In genomic region chr3:52676886-52677670, GRCm38 (mm10) we compare ENCODE assay signal across 12 mouse cellular contexts.
A peak's percentile ranks its signal among the peaks of the same experiment; 100 is the strongest.
DNase-seq lines count a peak whose midpoint lies in the region; ATAC-seq and TF ChIP-seq lines count a peak whose summit lies in the region.
"Had no signal": no experiment of that assay in that cellular context is flagged by ENCODE, and none has a peak within 500 bp of the region (broad histone marks: within the 10 kb centered on the region; RNA-seq: fewer than 3 reads in every experiment).

No protein-coding gene starts in this region.

- H3K4me1 ChIP-seq in kidney, embryonic 14.5 days (ENCODE audit: control insufficient read depth, insufficient read depth, low read length) = no peaks in the 10 kb centered on the region

- no peak for ATAC-seq in kidney, embryonic 14.5 days (ENCODE audit: low FRiP score, low TSS enrichment)

- no peaks in the 10 kb centered on the region for H3K27me3 ChIP-seq in kidney, embryonic 14.5 days (ENCODE audit: control insufficient read depth, insufficient read depth, low read length)
- H3K27me3 ChIP-seq in C2C12 (ENCODE audit: control insufficient read depth, insufficient read depth, insufficient read length) = no peaks in the 10 kb centered on the region

- no peak overlapping the region for H3ac ChIP-seq in C2C12 (ENCODE audit: control insufficient read depth, insufficient read length, low read depth)

- peak; percentile 17 to 21 for DNase-seq in kidney, adult 8-10 months
- DNase-seq in T-cell, adult 2 months (ENCODE audit: low spot score) = peak; percentile 28
- DNase-seq in lung, postnatal 10 days = peak; percentile 71
- DNase-seq in cerebellum, adult 9-11 months = no peak
- DNase-seq in spleen, postnatal 14 days (ENCODE audit: low spot score in 2 of 2) = no peak
- no peak for DNase-seq in cerebellum, postnatal 14 days
- DNase-seq: cerebellum, postnatal 25 days; heart, postnatal 36 days; retina, postnatal 1 day; thymus, postnatal 25 days had no signal

- H3K79me3 ChIP-seq in C2C12 (ENCODE audit: low read depth) = no peaks in the 10 kb centered on the region

- H3K9me3 ChIP-seq in kidney, embryonic 14.5 days (ENCODE audit: control insufficient read depth, low read length) = no peaks in the 10 kb centered on the region; the same call in 1 of the 2 replicates

- H3K36me3 ChIP-seq in kidney, embryonic 14.5 days (ENCODE audit: control insufficient read depth, insufficient read depth, low read length) = no peaks in the 10 kb centered on the region
- H3K36me3 ChIP-seq in C2C12 (ENCODE audit: control insufficient read depth, insufficient read depth) = no peaks in the 10 kb centered on the region

- H3K4me2 ChIP-seq in kidney, embryonic 14.5 days (replicated peaks; ENCODE audit: low read depth, low read length) = no peak overlapping the region

- no peak overlapping the region for H3K27ac ChIP-seq in kidney, embryonic 14.5 days (ENCODE audit: low read depth, low read length)

- TF ChIP-seq CTCF in C2C12 (IDR thresholded peaks at IDR 0.05; ENCODE audit: control insufficient read depth, insufficient read depth, insufficient read length) = no peak

- no peak overlapping the region for H3K9ac ChIP-seq in kidney, embryonic 14.5 days (ENCODE audit: low read depth, low read length)

- no peaks in the 10 kb centered on the region for H3K79me2 ChIP-seq in C2C12 (ENCODE audit: control insufficient read depth, insufficient read depth)

- WGBS in kidney, embryonic 14.5 days = 89% methylated on average over 14 of the region's 14 CpGs

- no peak overlapping the region for H3K4me3 ChIP-seq in kidney, embryonic 14.5 days (ENCODE audit: low read length)
- H3K4me3 ChIP-seq in C2C12 (ENCODE audit: insufficient read depth, poor library complexity, severe bottlenecking) = no peak overlapping the region

TF ChIP-seq in C2C12, 6 proteins besides CTCF, POLR2A, EP300 and RAD21:
- TF ChIP-seq CEBPB (IDR thresholded peaks at IDR 0.05; ENCODE audit: low read depth) (no peak), MYOD1 (IDR thresholded peaks at IDR 0.05; ENCODE audit: control insufficient read depth, insufficient read length, low read depth) (peak; percentile 51), USF1 (IDR thresholded peaks at IDR 0.05; ENCODE audit: low read depth) (no peak), FOSL1 (IDR thresholded peaks at IDR 0.05; ENCODE audit: insufficient read depth, low read length, poor library complexity, severe bottlenecking) (no peak), MAX (IDR thresholded peaks at IDR 0.05) (peak; percentile 11), MYOG (IDR thresholded peaks at IDR 0.05; ENCODE audit: control insufficient read depth, extremely low read depth, insufficient read length) (no peak)

Comparison
In these comparisons a context has a peak if more than half of its experiments do, and no peak if none do; other contexts are left out.
1. DNase-seq: peak in kidney, adult 8-10 months (2 of 2), T-cell, adult 2 months (single experiment) and lung, postnatal 10 days (single experiment); none in cerebellum, adult 9-11 months (single experiment), spleen, postnatal 14 days (0 of 2) and cerebellum, postnatal 14 days (0 of 2).